Mouse (Mus musculus) myocyte (in vitro differentiated cells): ENCODE results near the gene Kera. TPM values are rescaled to one million over a fixed set of nuclear protein-coding genes. Genes with fewer than 3 reads are reported as not detected.

Source experiments
- H3K27me3 ChIP-seq: one replicate; pipeline ENCODE4 v1.6.1; 2011; ENCODE audit not compliant: control insufficient read depth, insufficient read depth, insufficient read length
- H3K36me3 ChIP-seq: one replicate; pipeline ENCODE4 v1.6.1; 2011; ENCODE audit not compliant: control insufficient read depth, insufficient read depth
- H3K4me2 ChIP-seq: one replicate; pipeline ENCODE4 v1.6.1; 2011; ENCODE audit warnings: low read depth, control low read depth
- H3K4me3 ChIP-seq: one replicate; pipeline ENCODE4 v1.5.1; 2011; ENCODE audit warnings: mild to moderate bottlenecking, control low read depth, moderate library complexity
- H3K79me2 ChIP-seq: one replicate; pipeline ENCODE4 v1.6.1; 2011; ENCODE audit not compliant: control insufficient read depth, insufficient read depth
- H3ac ChIP-seq: one replicate; pipeline ENCODE4 v1.6.1; 2011; ENCODE audit not compliant: control insufficient read depth, insufficient read length
- CEBPB ChIP-seq: IDR thresholded peaks from 2 replicates; pipeline ENCODE4 v1.6.1; 2011; ENCODE audit warnings: mild to moderate bottlenecking, moderate library complexity; ENCODE audit not compliant: poor library complexity, insufficient read depth, severe bottlenecking
- E2F4 ChIP-seq: IDR thresholded peaks from one replicate; pipeline ENCODE4 v1.6.1; 2011; ENCODE audit warnings: mild to moderate bottlenecking, control low read depth, moderate library complexity; ENCODE audit not compliant: insufficient read depth
- MAX ChIP-seq: IDR thresholded peaks from one replicate; pipeline ENCODE4 v1.6.1; 2011; ENCODE audit warnings: low read depth, mild to moderate bottlenecking, control low read depth
- MYOD1 ChIP-seq, 3 experiments: IDR thresholded peaks; one replicate each; pipeline ENCODE4 v1.6.1; 2011; ENCODE audit warnings: control low read depth in 2 of 3, low read depth in 2 of 3, mild to moderate bottlenecking in 2 of 3, moderate library complexity in 1 of 3; ENCODE audit not compliant: insufficient read length in 2 of 3, control insufficient read depth in 1 of 3
- MYOG ChIP-seq, 3 experiments: IDR thresholded peaks; one replicate each; pipeline ENCODE4 v1.6.1; 2011; ENCODE audit warnings: control low read depth in 2 of 3, low read depth in 2 of 3, mild to moderate bottlenecking in 2 of 3; ENCODE audit not compliant: insufficient read length in 2 of 3, control insufficient read depth in 1 of 3, insufficient read depth in 1 of 3
- POLR2A ChIP-seq: IDR thresholded peaks from one replicate; pipeline ENCODE4 v1.6.1; 2011; ENCODE audit warnings: low read depth, mild to moderate bottlenecking, control low read depth, moderate library complexity; ENCODE audit not compliant: insufficient read length
- POLR2AphosphoS2 ChIP-seq: IDR thresholded peaks from one replicate; pipeline ENCODE4 v1.6.1; 2011; ENCODE audit warnings: low read depth, control low read depth; ENCODE audit not compliant: insufficient read length
- REST ChIP-seq: IDR thresholded peaks from one replicate; pipeline ENCODE4 v1.6.1; 2011; ENCODE audit warnings: mild to moderate bottlenecking, control low read depth, moderate library complexity; ENCODE audit not compliant: insufficient read depth, insufficient read length
- SRF ChIP-seq: IDR thresholded peaks from one replicate; pipeline ENCODE4 v1.6.1; 2011; ENCODE audit warnings: low read depth; ENCODE audit not compliant: control insufficient read depth, insufficient read length
- TCF12 ChIP-seq: IDR thresholded peaks from one replicate; pipeline ENCODE4 v1.6.1; 2011; ENCODE audit warnings: mild to moderate bottlenecking, control low read depth; ENCODE audit not compliant: poor library complexity, insufficient read depth, severe bottlenecking
- TCF3 ChIP-seq: IDR thresholded peaks from one replicate; pipeline ENCODE4 v1.6.1; 2011; ENCODE audit warnings: low read depth, control low read depth; ENCODE audit not compliant: insufficient read length
- USF1 ChIP-seq: IDR thresholded peaks from one replicate; pipeline ENCODE4 v1.6.1; 2011; ENCODE audit warnings: low read depth, mild to moderate bottlenecking, control low read depth, moderate library complexity
- polyA plus RNA-seq: library from polyadenylated mRNA; unstranded; fragments of >200 nt; fragmentation: generic; extraction: Trizol; gene quantifications from one replicate; pipeline ENCODE4 v1.2.1, GENCODE M21; 2012; ENCODE audit warnings: missing spikeins

Gene Kera
- not detected for polyA plus RNA-seq

- Histone ChIP-seq H3K79me2 (no peaks in the 10 kb centered on the region), H3K36me3 (no peaks in the 10 kb centered on the region), H3K4me3 (no peak within 1 kb of the TSS), H3ac (no peak within 1 kb of the TSS), H3K4me2 (no peak within 1 kb of the TSS), H3K27me3 (no peaks in the 10 kb centered on the region)
- no peak for TF ChIP-seq MAX
- TF ChIP-seq REST = no peak
Measured at GRCm38 (mm10) chr10:97606579-97606978, at the start of gene Kera. Gene Kera (plus strand): TSS chr10:97606879.

GRCm38 (mm10) chr10:97564957-97565856, 41.5 kb upstream of the Kera start, which contains the start of gene Lum:
Gene Lum (plus strand): TSS chr10:97565128.
- no peaks in the 10 kb centered on the region for H3K27me3 ChIP-seq
- no peak within 1 kb of the TSS for H3ac ChIP-seq
- TF ChIP-seq CEBPB (no peak), E2F4 (no peak), SRF (no peak), POLR2A (no peak), POLR2AphosphoS2 (no peak), MAX (no peak), TCF3 (no peak), USF1 (no peak), REST (no peak), TCF12 (no peak)
- H3K4me2 ChIP-seq = no peak within 1 kb of the TSS
- no peaks in the 10 kb centered on the region for H3K79me2 ChIP-seq
- H3K36me3 ChIP-seq = no peaks in the 10 kb centered on the region
- H3K4me3 ChIP-seq = no peak within 1 kb of the TSS

DNA sequence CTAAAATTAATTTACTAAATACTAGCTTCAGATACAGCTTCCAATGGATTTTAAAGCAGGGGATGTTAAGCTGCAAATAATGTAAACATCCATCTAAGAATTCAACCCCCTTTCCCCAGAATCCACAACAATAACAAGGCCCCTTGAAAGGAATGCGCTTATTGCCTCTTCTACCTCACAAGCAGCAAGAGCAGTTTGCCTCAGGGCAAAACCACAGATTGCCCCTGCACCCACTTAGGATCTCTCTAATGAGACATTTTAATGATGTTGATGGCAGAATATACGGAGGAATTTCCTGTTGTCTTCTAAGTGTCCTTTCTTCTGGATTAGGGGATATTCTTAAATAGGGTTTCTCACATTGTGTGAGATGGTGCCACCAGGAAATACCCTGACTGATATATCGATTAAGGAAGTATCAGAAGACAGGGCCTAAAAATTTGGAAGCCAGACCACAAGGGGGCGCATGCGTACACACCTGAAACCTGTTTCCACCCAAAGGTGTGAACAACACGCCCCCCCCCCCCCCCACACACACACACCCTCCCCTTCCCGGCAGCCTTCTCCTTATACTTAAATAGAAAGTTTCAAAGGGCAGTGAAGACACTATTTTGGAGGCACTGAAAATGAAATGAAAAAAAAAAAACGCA, 39.1 kb upstream of the Kera start:
- H3K4me3 ChIP-seq = no peak overlapping the region

DNA sequence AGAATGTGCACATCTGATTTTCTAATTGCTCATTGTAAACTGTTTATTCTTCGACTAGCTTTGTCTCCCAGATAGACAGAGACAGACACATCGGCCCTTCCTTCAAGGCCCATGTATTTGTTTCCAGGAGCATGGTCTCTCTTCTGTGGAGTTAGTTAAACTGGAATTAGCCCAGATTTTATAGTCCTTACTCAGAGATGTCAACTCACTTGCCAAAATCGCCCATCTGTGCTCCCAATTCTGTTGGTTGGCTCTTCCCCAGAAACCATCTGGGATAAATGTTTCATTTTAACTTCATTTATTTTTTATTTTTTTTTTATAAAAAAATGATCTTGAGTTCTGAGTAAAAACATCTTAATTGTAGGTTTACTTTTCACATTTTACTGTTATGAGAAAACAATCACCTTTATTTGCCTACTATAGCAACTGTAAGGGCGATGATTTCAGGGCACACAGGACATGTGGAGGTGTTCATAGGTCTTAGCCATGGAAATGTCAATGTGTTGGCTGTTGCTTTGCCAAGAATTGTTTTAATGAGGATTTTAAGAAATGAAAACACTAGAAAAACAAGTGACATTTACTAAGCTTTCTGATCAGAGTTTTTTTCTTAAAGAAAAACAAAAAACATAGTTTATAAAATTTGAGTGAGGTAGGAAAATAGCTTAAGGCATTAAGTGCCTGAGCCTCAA, 24.0 kb upstream of the Kera start:
- Histone ChIP-seq H3K4me2 (no peak overlapping the region), H3K79me2 (no peaks in the 10 kb centered on the region), H3ac (no peak overlapping the region), H3K4me3 (no peak overlapping the region), H3K27me3 (no peaks in the 10 kb centered on the region), H3K36me3 (no peaks in the 10 kb centered on the region)
- no peak for TF ChIP-seq REST
- no peak for TF ChIP-seq POLR2AphosphoS2
- no peak for TF ChIP-seq MYOG (IDR thresholded peaks at IDR 0.05; ENCODE audit: control insufficient read depth in 1 of 3, insufficient read depth in 1 of 3, insufficient read length in 2 of 3, low read depth in 2 of 3)
- no peak for TF ChIP-seq SRF
- no peak for TF ChIP-seq TCF12
- no peak for TF ChIP-seq CEBPB
- no peak for TF ChIP-seq MYOD1 (IDR thresholded peaks at IDR 0.05; ENCODE audit: control insufficient read depth in 1 of 3, insufficient read length in 2 of 3, low read depth in 2 of 3)
- TF ChIP-seq POLR2A = no peak

More for the DNA sequence above, 39.1 kb upstream of the Kera start:
- TF ChIP-seq TCF3 = no peak
- TF ChIP-seq TCF12 = no peak
- TF ChIP-seq POLR2A = no peak
- no peak overlapping the region for H3K4me2 ChIP-seq
- H3ac ChIP-seq = no peak overlapping the region
- no peaks in the 10 kb centered on the region for H3K27me3 ChIP-seq
- H3K79me2 ChIP-seq = no peaks in the 10 kb centered on the region
- no peaks in the 10 kb centered on the region for H3K36me3 ChIP-seq

DNA sequence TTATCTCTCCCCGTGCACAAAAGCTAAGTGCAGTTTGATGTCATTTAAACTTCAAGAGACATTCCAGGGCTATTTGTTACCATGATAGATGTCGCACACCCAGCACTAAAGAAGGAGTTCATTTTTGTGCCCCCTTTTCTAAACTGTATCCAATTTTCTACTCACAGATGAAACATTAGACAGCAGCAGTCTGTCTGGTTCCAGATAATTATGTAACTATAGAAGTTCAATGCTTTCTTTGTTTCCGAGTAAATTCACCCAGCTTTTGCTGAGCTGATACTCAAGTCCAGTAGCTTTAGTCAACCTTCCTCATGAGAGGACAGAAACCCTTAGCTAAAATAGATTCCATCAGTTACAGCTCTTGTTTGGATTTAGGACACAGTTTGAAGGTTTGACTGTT, 22.5 kb upstream of the Kera start:
- Histone ChIP-seq H3K4me3 (no peak overlapping the region), H3K4me2 (no peak overlapping the region), H3K36me3 (no peaks in the 10 kb centered on the region), H3K79me2 (no peaks in the 10 kb centered on the region), H3K27me3 (no peaks in the 10 kb centered on the region), H3ac (no peak overlapping the region)
- no peak for TF ChIP-seq USF1
- no peak for TF ChIP-seq TCF3
